In the genomic region with DNA sequence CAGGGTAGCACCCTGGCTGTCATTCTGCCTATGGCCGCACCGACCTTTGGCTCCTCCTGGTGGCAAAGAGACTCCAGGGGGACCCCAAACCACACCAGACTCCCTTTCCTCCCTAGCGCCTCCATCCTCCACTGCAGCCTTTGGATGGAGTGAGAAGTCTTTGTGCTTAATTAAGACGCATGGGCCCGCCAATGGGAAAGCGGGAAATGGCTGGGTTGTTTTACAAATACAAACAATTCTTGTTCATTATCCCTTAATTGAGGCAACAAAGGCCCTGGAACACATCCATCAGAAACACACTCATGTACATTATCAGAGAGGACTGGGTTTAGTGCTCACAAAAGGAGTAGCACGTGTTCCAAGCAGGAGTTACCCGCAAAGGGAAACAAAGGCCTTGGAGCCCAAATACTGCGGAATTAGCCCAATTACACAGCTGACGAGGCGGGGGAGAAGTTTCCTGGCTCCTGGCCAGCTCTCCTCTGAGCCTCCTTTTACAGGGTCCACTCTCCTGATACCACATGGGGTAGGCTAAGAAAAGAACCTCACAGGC, we compare ENCODE assay signal across 11 mouse cellular contexts.
DNase-seq lines count a peak whose midpoint lies in the region; ATAC-seq and TF ChIP-seq lines count a peak whose summit lies in the region.
"Had no signal": no experiment of that assay in that cellular context is flagged by ENCODE, and none has a peak within 500 bp of the region (broad histone marks: within the 10 kb centered on the region; RNA-seq: fewer than 3 reads in every experiment).

No protein-coding gene starts in this region.

- no peak overlapping the region for H3K27ac ChIP-seq in intestine, postnatal 0 days (ENCODE audit: low read depth, low read length)
- no peak overlapping the region for H3K27ac ChIP-seq in intestine, embryonic 15.5 days
- no peak overlapping the region for H3K27ac ChIP-seq in forebrain, embryonic 16.5 days (ENCODE audit: low read length)
- H3K27ac ChIP-seq in midbrain, embryonic 16.5 days (ENCODE audit: low read length), result no peak overlapping the region

- DNase-seq in MN1 (ENCODE audit: low spot score), result peak; percentile 13
- DNase-seq in heart, postnatal 14 days, result no peak
- DNase-seq in layer of hippocampus, postnatal 25 days (ENCODE audit: extremely low spot score in 1 of 2, low spot score in 1 of 2), result no peak
- no peak for DNase-seq in ovary, adult 18-20 months (ENCODE audit: low spot score)
- DNase-seq: adrenal gland, postnatal 36 days; gastrocnemius, postnatal 25 days had no signal

- H3K4me3 ChIP-seq in intestine, postnatal 0 days (ENCODE audit: low read depth, low read length), result no peak overlapping the region
- H3K4me3 ChIP-seq in intestine, embryonic 15.5 days (replicated peaks), result no peak overlapping the region
- H3K4me3 ChIP-seq in forebrain, embryonic 16.5 days (replicated peaks; ENCODE audit: low read length), result no peak overlapping the region
- no peak overlapping the region for H3K4me3 ChIP-seq in midbrain, embryonic 16.5 days (ENCODE audit: low read depth, low read length)

- no peaks in the 10 kb centered on the region for H3K27me3 ChIP-seq in intestine, postnatal 0 days (replicated peaks; ENCODE audit: control insufficient read depth, insufficient read depth, low read length)
- H3K27me3 ChIP-seq in intestine, embryonic 15.5 days (replicated peaks), result 0 out of 2 replicates have a peak, but pooled peaks cover 3% of the 10 kb centered on the region
- peaks cover 74% of the 10 kb centered on the region for H3K27me3 ChIP-seq in forebrain, embryonic 16.5 days (replicated peaks; ENCODE audit: control insufficient read depth, insufficient read depth, low read length)
- H3K27me3 ChIP-seq in midbrain, embryonic 16.5 days (ENCODE audit: control insufficient read depth, insufficient read depth, low read depth, low read length), result no peaks in the 10 kb centered on the region

- H3K4me1 ChIP-seq in intestine, postnatal 0 days (replicated peaks; ENCODE audit: control insufficient read depth, insufficient read depth, low read length), result no peaks in the 10 kb centered on the region
- H3K4me1 ChIP-seq in intestine, embryonic 15.5 days (replicated peaks), result no peaks in the 10 kb centered on the region
- H3K4me1 ChIP-seq in forebrain, embryonic 16.5 days (replicated peaks; ENCODE audit: control insufficient read depth, insufficient read depth, low read length), result peaks cover 9% of the 10 kb centered on the region; the same call in 1 of the 2 replicates
- H3K4me1 ChIP-seq in midbrain, embryonic 16.5 days (ENCODE audit: control insufficient read depth, insufficient read depth, low read length), result no peaks in the 10 kb centered on the region

- H3K4me2 ChIP-seq in intestine, postnatal 0 days (replicated peaks; ENCODE audit: low read depth), result no peak overlapping the region
- no peak overlapping the region for H3K4me2 ChIP-seq in intestine, embryonic 15.5 days (replicated peaks)
- H3K4me2 ChIP-seq in forebrain, embryonic 16.5 days (ENCODE audit: low read length), result no peak overlapping the region
- H3K4me2 ChIP-seq in midbrain, embryonic 16.5 days (ENCODE audit: low read length), result no peak overlapping the region

- intact Hi-C loops in heart, postnatal 14 days (cut with DNase I), result no loop called here

- no peak overlapping the region for H3K9ac ChIP-seq in intestine, postnatal 0 days (ENCODE audit: low read depth, low read length)
- H3K9ac ChIP-seq in intestine, embryonic 15.5 days, result no peak overlapping the region
- no peak overlapping the region for H3K9ac ChIP-seq in forebrain, embryonic 16.5 days (replicated peaks; ENCODE audit: low read depth, low read length)
- H3K9ac ChIP-seq in midbrain, embryonic 16.5 days (ENCODE audit: low read depth, low read length), result no peak overlapping the region

- WGBS in intestine, postnatal 0 days, result 44% methylated on average over 11 of the region's 11 CpGs
- WGBS in intestine, embryonic 15.5 days, result 39% methylated on average over 11 of the region's 11 CpGs
- 7% methylated on average over 11 of the region's 11 CpGs for WGBS in forebrain, embryonic 16.5 days
- WGBS in midbrain, embryonic 16.5 days, result 21% methylated on average over 11 of the region's 11 CpGs

- H3K36me3 ChIP-seq in intestine, postnatal 0 days (ENCODE audit: control insufficient read depth, insufficient read depth), result no peaks in the 10 kb centered on the region
- H3K36me3 ChIP-seq in intestine, embryonic 15.5 days, result no peaks in the 10 kb centered on the region
- no peaks in the 10 kb centered on the region for H3K36me3 ChIP-seq in forebrain, embryonic 16.5 days (ENCODE audit: control insufficient read depth, insufficient read depth)
- H3K36me3 ChIP-seq in midbrain, embryonic 16.5 days (ENCODE audit: control insufficient read depth, insufficient read depth, low read length), result no peaks in the 10 kb centered on the region

- TF ChIP-seq CTCF in intestine, postnatal 0 days (IDR thresholded peaks at IDR 0.05; ENCODE audit: low read depth), result peak; percentile 45

- ATAC-seq in intestine, postnatal 0 days, result no peak
- no peak for ATAC-seq in intestine, embryonic 15.5 days
- peak; percentile 85 for ATAC-seq in forebrain, embryonic 16.5 days
- ATAC-seq in midbrain, embryonic 16.5 days, result peak; percentile 41
- ATAC-seq: intestine, embryonic 16.5 days had no signal

- no peaks in the 10 kb centered on the region for H3K9me3 ChIP-seq in intestine, postnatal 0 days (ENCODE audit: control insufficient read depth)
- no peaks in the 10 kb centered on the region for H3K9me3 ChIP-seq in intestine, embryonic 15.5 days
- H3K9me3 ChIP-seq in forebrain, embryonic 16.5 days (ENCODE audit: control insufficient read depth, low read length), result no peaks in the 10 kb centered on the region
- H3K9me3 ChIP-seq in midbrain, embryonic 16.5 days (replicated peaks; ENCODE audit: control insufficient read depth, low read length, poor library complexity, severe bottlenecking), result no peaks in the 10 kb centered on the region

Comparison
In these comparisons a context has a peak if more than half of its experiments do, and no peak if none do; other contexts are left out.
1. ATAC-seq: peak in forebrain, embryonic 16.5 days (single experiment) and midbrain, embryonic 16.5 days (single experiment); none in intestine, postnatal 0 days (single experiment) and intestine, embryonic 15.5 days (single experiment).